Mouse (Mus musculus) heart, adult 2 months (tissue): ENCODE results near the gene 1700012P22Rik.

ENCODE experiments used
- CTCF ChIP-seq: fragments of 200-600 bp; IDR thresholded peaks from 2 replicates; pipeline ENCODE4 v1.8.1; 2022; ENCODE audit warnings: antibody characterized with exemption, mild to moderate bottlenecking, moderate library complexity
- POLR2A ChIP-seq: fragments of 200-500 bp; IDR thresholded peaks from 2 replicates; pipeline ENCODE4 v1.6.1; 2011; ENCODE audit warnings: mild to moderate bottlenecking, low read depth, low read length, control low read depth; ENCODE audit not compliant: insufficient read depth

GRCm38 (mm10) chr4:144428868-144429267 is 9.7 kb downstream of the 1700012P22Rik start:
- TF ChIP-seq POLR2A (no peak), CTCF (peak; percentile 58)
